Mouse (Mus musculus): ENCODE data around the gene Foxl1.

GRCm38 (mm10) chr8:121174721-121175539 lies 47.2 kb downstream of the Foxl1 start:
- TF ChIP-seq CTCF (IDR thresholded peaks at IDR 0.05; ENCODE audit: borderline replicate concordance, insufficient read depth, low read depth, low read length) (no peak), POLR2A (IDR thresholded peaks at IDR 0.05; ENCODE audit: borderline replicate concordance, insufficient read depth, low read length) (no peak)

All from cerebellum, adult 2 months (tissue).